Mouse (Mus musculus) gastrocnemius, postnatal 25 days (tissue): ENCODE data around the gene Nelfe. TPM values are rescaled to one million over a fixed set of nuclear protein-coding genes. Genes with fewer than 3 reads are reported as not detected.
"Not testable (repeated sequence)": the region's sequence is repeated elsewhere in the genome, so short reads cannot be mapped to it uniquely, and the experiment has no call there.

ENCODE experiments used
- DNase-seq: peaks from one replicate; pipeline ENCODE4 v3.0.0; 2022
- long read RNA-seq, 2 experiments: library from polyadenylated mRNA; stranded (forward); transcript quantifications; one replicate each; pipeline ENCODE4 v2.0.0; 2021
- total RNA-seq, 2 experiments: library from RNA; stranded (reverse); gene quantifications; 1 replicate in 1 of 2; 2 replicates in 1 of 2; pipeline ENCODE4 v1.2.3; 2021

The Nelfe gene
- 1 to 10 TPM; 7.7 to 8.9 TPM for total RNA-seq
- long read RNA-seq, experiment 1, transcript Nelfe-202 (11 exons, 1,381 nt): major isoform, 5 of 8 reads
- long read RNA-seq, experiment 1, partial matches to known transcripts: 3 of 8 reads
- long read RNA-seq, experiment 1, other reads (novel, unspliced or antisense): 0 of 8 reads
- long read RNA-seq, experiment 2, partial matches to known transcripts: 2 of 5 reads
- long read RNA-seq, experiment 2, other reads (novel, unspliced or antisense): 0 of 5 reads

- DNase-seq: peak; percentile 97
Measured at GRCm38 (mm10) chr17:34849722-34850516, at the start of gene Nelfe, which contains the start of gene Skiv2l. Gene Nelfe, plus strand, starts transcription at chr17:34850391. Gene Skiv2l, minus strand, starts transcription at chr17:34850210.

GRCm38 (mm10) chr17:34800781-34801305, 49.3 kb upstream of the Nelfe start:
- DNase-seq: not testable (repeated sequence)

GRCm38 (mm10) chr17:34802756-34803155, 47.4 kb upstream of the Nelfe start:
- not testable (repeated sequence) for DNase-seq

- DNase-seq: not testable (repeated sequence)
Measured at GRCm38 (mm10) chr17:34803367-34803766, 46.8 kb upstream of the Nelfe start.

- not testable (repeated sequence) for DNase-seq
Measured at GRCm38 (mm10) chr17:34804301-34804700, 45.9 kb upstream of the Nelfe start, which contains the start of gene Cyp21a1. Gene Cyp21a1, minus strand, starts transcription at chr17:34804561.

- no peak for DNase-seq
Measured at GRCm38 (mm10) chr17:34804871-34805562, 45.2 kb upstream of the Nelfe start.

GRCm38 (mm10) chr17:34807176-34807575, 43.0 kb upstream of the Nelfe start:
- DNase-seq: no peak

GRCm38 (mm10) chr17:34808599-34809205, 41.5 kb upstream of the Nelfe start:
- no peak for DNase-seq

GRCm38 (mm10) chr17:34810411-34810810, 39.8 kb upstream of the Nelfe start:
- DNase-seq: not testable (repeated sequence)

- DNase-seq: not testable (repeated sequence)
Measured at GRCm38 (mm10) chr17:34810811-34811210, 39.4 kb upstream of the Nelfe start.

- no peak for DNase-seq
Measured at GRCm38 (mm10) chr17:34811275-34811674, 38.9 kb upstream of the Nelfe start.

- not testable (repeated sequence) for DNase-seq
Measured at GRCm38 (mm10) chr17:34813747-34814146, 36.4 kb upstream of the Nelfe start.

- no peak for DNase-seq
Measured at GRCm38 (mm10) chr17:34814818-34815370, 35.3 kb upstream of the Nelfe start.

GRCm38 (mm10) chr17:34830776-34831175, 19.4 kb upstream of the Nelfe start:
- not testable (repeated sequence) for DNase-seq

GRCm38 (mm10) chr17:34836155-34836855, 13.9 kb upstream of the Nelfe start:
- no peak for DNase-seq

GRCm38 (mm10) chr17:34836856-34837221, 13.4 kb upstream of the Nelfe start, which contains the start of the genes Stk19 and Dxo:
Gene Stk19, minus strand, starts transcription at chr17:34836945.
Gene Dxo, plus strand, starts transcription at chr17:34837019.
- DNase-seq: peak; percentile 93

GRCm38 (mm10) chr17:34837464-34838324, 12.5 kb upstream of the Nelfe start:
- DNase-seq: no peak

- no peak for DNase-seq
Measured at GRCm38 (mm10) chr17:34838785-34839184, 11.4 kb upstream of the Nelfe start.

- DNase-seq: no peak
Measured at GRCm38 (mm10) chr17:34840736-34841307, 9.4 kb upstream of the Nelfe start.
